Mouse (Mus musculus) naive thymus-derived CD4-positive, alpha-beta T cell, adult 2 months (primary cell): ENCODE measurements around the gene Mmp17.

Source experiments
- DNase-seq: peaks from one replicate; pipeline ENCODE4 v3.0.0-alpha.2; 2011; ENCODE audit warnings: low read depth

The Mmp17 gene

GRCm38 (mm10) chr5:129583761-129584582 lies at the start of gene Mmp17:
Gene Mmp17, plus strand, starts transcription at chr5:129584169.
- peak; percentile 92 for DNase-seq

- no peak for DNase-seq
Measured at GRCm38 (mm10) chr5:129534500-129534899, 49.5 kb upstream of the Mmp17 start.

GRCm38 (mm10) chr5:129535021-129535420 lies 48.9 kb upstream of the Mmp17 start:
- no peak for DNase-seq

- no peak for DNase-seq
Measured at GRCm38 (mm10) chr5:129535431-129535830, 48.5 kb upstream of the Mmp17 start.

- DNase-seq: no peak
Measured at GRCm38 (mm10) chr5:129538826-129539225, 45.1 kb upstream of the Mmp17 start.

- no peak for DNase-seq
Measured at GRCm38 (mm10) chr5:129542236-129542635, 41.7 kb upstream of the Mmp17 start.

GRCm38 (mm10) chr5:129545787-129546186 lies 38.2 kb upstream of the Mmp17 start:
- no peak for DNase-seq

GRCm38 (mm10) chr5:129549716-129550115 lies 34.3 kb upstream of the Mmp17 start:
- DNase-seq: no peak

GRCm38 (mm10) chr5:129550790-129551189 lies 33.2 kb upstream of the Mmp17 start:
- DNase-seq: no peak

- DNase-seq: no peak
Measured at GRCm38 (mm10) chr5:129551991-129552390, 32.0 kb upstream of the Mmp17 start.

GRCm38 (mm10) chr5:129553642-129554041 lies 30.3 kb upstream of the Mmp17 start:
- DNase-seq: no peak

GRCm38 (mm10) chr5:129558591-129558990 lies 25.4 kb upstream of the Mmp17 start:
- no peak for DNase-seq

- DNase-seq: no peak
Measured at GRCm38 (mm10) chr5:129559283-129559682, 24.7 kb upstream of the Mmp17 start.

GRCm38 (mm10) chr5:129562342-129562741 lies 21.6 kb upstream of the Mmp17 start:
- DNase-seq: no peak

- no peak for DNase-seq
Measured at GRCm38 (mm10) chr5:129568596-129568995, 15.4 kb upstream of the Mmp17 start.

- no peak for DNase-seq
Measured at GRCm38 (mm10) chr5:129578201-129578600, 5.8 kb upstream of the Mmp17 start.

- DNase-seq: no peak
Measured at GRCm38 (mm10) chr5:129580046-129580445, 3.9 kb upstream of the Mmp17 start.

GRCm38 (mm10) chr5:129580572-129580971 lies 3.4 kb upstream of the Mmp17 start:
- DNase-seq: no peak

- DNase-seq: no peak
Measured at GRCm38 (mm10) chr5:129581015-129581414, 3.0 kb upstream of the Mmp17 start.

- no peak for DNase-seq
Measured at GRCm38 (mm10) chr5:129583331-129583730, 638 bp upstream of the Mmp17 start.

- peak; percentile 54 for DNase-seq
Measured at GRCm38 (mm10) chr5:129584583-129585541, 893 bp downstream of the Mmp17 start.

GRCm38 (mm10) chr5:129586016-129586415 lies 2.0 kb downstream of the Mmp17 start:
- peak; percentile 90 for DNase-seq

- no peak for DNase-seq
Measured at GRCm38 (mm10) chr5:129586471-129586870, 2.5 kb downstream of the Mmp17 start.
